Mouse (Mus musculus) embryonic facial prominence, embryonic 11.5 days (tissue): ENCODE data around the gene Glo1. TPM values are rescaled to one million over a fixed set of nuclear protein-coding genes. Genes with fewer than 3 reads are reported as not detected.

Experiments
- ATAC-seq: fragments of 200-750 bp; cut with Nextera tagmentation; replicated peaks from 2 replicates; pipeline ENCODE4 v1.8.0; 2017; ENCODE audit warnings: low read depth; ENCODE audit not compliant: insufficient number of reproducible peaks, low FRiP score, low TSS enrichment
- DNase-seq: peaks from one replicate; pipeline ENCODE4 v3.0.0-alpha.2; 2015; ENCODE audit warnings: low spot score
- H3K27ac ChIP-seq: fragments of 300-500 bp; sonication (generic); replicated peaks from 2 replicates; pipeline ENCODE4 v1.5.1; 2014; ENCODE audit warnings: mild to moderate bottlenecking, low read depth, low read length, control low read depth
- H3K27me3 ChIP-seq: fragments of 300-500 bp; sonication (generic); 2 replicates; pipeline ENCODE4 v1.6.1; 2014; ENCODE audit warnings: mild to moderate bottlenecking, low read length, moderate library complexity, mixed read lengths; ENCODE audit not compliant: control insufficient read depth, insufficient read depth
- H3K36me3 ChIP-seq: fragments of 300-500 bp; sonication (generic); replicated peaks from 2 replicates; pipeline ENCODE4 v1.6.1; 2014; ENCODE audit warnings: low read depth, mild to moderate bottlenecking, low read length, moderate library complexity, mixed read lengths; ENCODE audit not compliant: control insufficient read depth, insufficient read depth
- H3K4me1 ChIP-seq: fragments of 300-500 bp; sonication (generic); 2 replicates; pipeline ENCODE4 v1.6.1; 2014; ENCODE audit warnings: low read length, mixed read lengths; ENCODE audit not compliant: control insufficient read depth, insufficient read depth
- H3K4me2 ChIP-seq: fragments of 300-500 bp; sonication (generic); 2 replicates; pipeline ENCODE4 v1.6.1; 2014; ENCODE audit warnings: low read depth, mild to moderate bottlenecking, control low read depth, low read length, moderate library complexity
- H3K4me3 ChIP-seq: fragments of 300-500 bp; sonication (generic); 2 replicates; pipeline ENCODE4 v1.5.1; 2014; ENCODE audit warnings: low read depth, low read length, control low read depth
- H3K9ac ChIP-seq: fragments of 300-500 bp; sonication (generic); replicated peaks from 2 replicates; pipeline ENCODE4 v1.6.1; 2014; ENCODE audit warnings: mild to moderate bottlenecking, control low read depth, low read length
- H3K9me3 ChIP-seq: fragments of 300-500 bp; sonication (generic); replicated peaks from 2 replicates; pipeline ENCODE4 v1.6.1; 2016; ENCODE audit warnings: mild to moderate bottlenecking, low read length, inconsistent platforms, mixed read lengths; ENCODE audit not compliant: control insufficient read depth
- WGBS: fragments of 180-500 bp; shearing (Covaris S2); extraction: QIAGEN DNeasy Blood & Tissue Kit; methylation state at CpG from one replicate; pipeline ENCODE4 v1.1.7; 2014; 5-methylcytosine and 5-hydroxymethylcytosine counted together
- polyA plus RNA-seq: library from polyadenylated mRNA; unstranded; fragments of >200 nt; fragmentation: Nextera tagmentation; extraction: Ambion mirVana; gene quantifications from 2 replicates; pipeline ENCODE4 v1.2.1, GENCODE M21; 2014

Gene Glo1
- polyA plus RNA-seq, 1 experiment from 2014 or later, result 275 TPM

- peak; percentile 3 for DNase-seq
- Histone ChIP-seq H3K4me1 (no peaks in the 10 kb centered on the region; the same call in 1 of the 2 replicates), H3K4me3 (peak overlapping the region; percentile 66), H3K27ac (no peak overlapping the region), H3K9me3 (no peaks in the 10 kb centered on the region), H3K9ac (peak overlapping the region; percentile 81), H3K36me3 (no peaks in the 10 kb centered on the region), H3K4me2 (peak overlapping the region; percentile 53), H3K27me3 (no peaks in the 10 kb centered on the region)
- WGBS, result 26% methylated on average over 18 of the region's 18 CpGs
- no peak for ATAC-seq
Measured at GRCm38 (mm10) chr17:30611221-30612074, 15.2 kb downstream of the Glo1 start.

- H3K9ac ChIP-seq, result no peak overlapping the region
- no peak for DNase-seq
- no peak overlapping the region for H3K4me3 ChIP-seq
- H3K4me2 ChIP-seq, result no peak overlapping the region
- H3K27ac ChIP-seq, result no peak overlapping the region
- no peak for ATAC-seq
- 74% methylated on average over 1 of the region's 1 CpGs for WGBS
- no peaks in the 10 kb centered on the region; the same call in 1 of the 2 replicates for H3K4me1 ChIP-seq
- no peaks in the 10 kb centered on the region for H3K9me3 ChIP-seq
- no peaks in the 10 kb centered on the region for H3K36me3 ChIP-seq
- H3K27me3 ChIP-seq, result no peaks in the 10 kb centered on the region
Measured at GRCm38 (mm10) chr17:30610739-30611138, 15.9 kb downstream of the Glo1 start.

- Histone ChIP-seq H3K4me2 (no peak overlapping the region), H3K9ac (no peak overlapping the region), H3K36me3 (no peaks in the 10 kb centered on the region), H3K4me1 (no peaks in the 10 kb centered on the region; the same call in 1 of the 2 replicates), H3K27me3 (no peaks in the 10 kb centered on the region), H3K27ac (no peak overlapping the region), H3K9me3 (no peaks in the 10 kb centered on the region), H3K4me3 (no peak overlapping the region)
- DNase-seq (no peak), ATAC-seq (no peak)
- WGBS, result 98% methylated on average over 5 of the region's 5 CpGs
Measured at GRCm38 (mm10) chr17:30609980-30610307, 16.7 kb downstream of the Glo1 start.

GRCm38 (mm10) chr17:30609305-30609979 is 17.2 kb downstream of the Glo1 start:
- no peaks in the 10 kb centered on the region for H3K27me3 ChIP-seq
- H3K9ac ChIP-seq, result no peak overlapping the region
- no peak overlapping the region for H3K4me3 ChIP-seq
- H3K4me2 ChIP-seq, result no peak overlapping the region
- no peaks in the 10 kb centered on the region for H3K9me3 ChIP-seq
- H3K4me1 ChIP-seq, result no peaks in the 10 kb centered on the region; the same call in 1 of the 2 replicates
- DNase-seq (no peak), ATAC-seq (no peak)
- no peaks in the 10 kb centered on the region for H3K36me3 ChIP-seq
- 93% methylated on average over 16 of the region's 16 CpGs for WGBS
- H3K27ac ChIP-seq, result no peak overlapping the region

- no peaks in the 10 kb centered on the region for H3K36me3 ChIP-seq
- no peak overlapping the region for H3K4me2 ChIP-seq
- no peak overlapping the region for H3K4me3 ChIP-seq
- no peaks in the 10 kb centered on the region for H3K9me3 ChIP-seq
- H3K27me3 ChIP-seq, result no peaks in the 10 kb centered on the region
- ATAC-seq, result no peak
- H3K27ac ChIP-seq, result no peak overlapping the region
- no peaks in the 10 kb centered on the region; the same call in 1 of the 2 replicates for H3K4me1 ChIP-seq
- DNase-seq, result no peak
- 61% methylated on average over 8 of the region's 8 CpGs for WGBS
- no peak overlapping the region for H3K9ac ChIP-seq
Measured at GRCm38 (mm10) chr17:30607909-30608495, 18.7 kb downstream of the Glo1 start.

GRCm38 (mm10) chr17:30607330-30607729 is 19.3 kb downstream of the Glo1 start:
- 85% methylated on average over 7 of the region's 7 CpGs for WGBS
- ATAC-seq (no peak), DNase-seq (no peak)
- Histone ChIP-seq H3K4me2 (no peak overlapping the region), H3K4me3 (no peak overlapping the region), H3K9ac (no peak overlapping the region), H3K4me1 (no peaks in the 10 kb centered on the region; the same call in 1 of the 2 replicates), H3K27me3 (no peaks in the 10 kb centered on the region), H3K9me3 (no peaks in the 10 kb centered on the region), H3K36me3 (no peaks in the 10 kb centered on the region), H3K27ac (no peak overlapping the region)

- no peaks in the 10 kb centered on the region for H3K27me3 ChIP-seq
- DNase-seq (no peak), ATAC-seq (no peak)
- no peak overlapping the region for H3K4me3 ChIP-seq
- H3K9me3 ChIP-seq, result no peaks in the 10 kb centered on the region
- 89% methylated on average over 8 of the region's 8 CpGs for WGBS
- H3K9ac ChIP-seq, result no peak overlapping the region
- no peaks in the 10 kb centered on the region; the same call in 1 of the 2 replicates for H3K36me3 ChIP-seq
- no peaks in the 10 kb centered on the region; the same call in 1 of the 2 replicates for H3K4me1 ChIP-seq
- no peak overlapping the region for H3K4me2 ChIP-seq
- H3K27ac ChIP-seq, result no peak overlapping the region
Measured at GRCm38 (mm10) chr17:30606634-30607081, 20.0 kb downstream of the Glo1 start.
